Mouse (Mus musculus) embryonic facial prominence, embryonic 11.5 days (tissue): ENCODE data around the gene Hist1h4h. TPM values are rescaled to one million over a fixed set of nuclear protein-coding genes. Genes with fewer than 3 reads are reported as not detected.
"Not testable (repeated sequence)": the region's sequence is repeated elsewhere in the genome, so short reads cannot be mapped to it uniquely, and the experiment has no call there.

Experiments
- ATAC-seq: fragments of 200-750 bp; cut with Nextera tagmentation; replicated peaks from 2 replicates; pipeline ENCODE4 v1.8.0; 2017; ENCODE audit warnings: low read depth; ENCODE audit not compliant: insufficient number of reproducible peaks, low FRiP score, low TSS enrichment
- DNase-seq: peaks from one replicate; pipeline ENCODE4 v3.0.0-alpha.2; 2015; ENCODE audit warnings: low spot score
- H3K27ac ChIP-seq: fragments of 300-500 bp; sonication (generic); replicated peaks from 2 replicates; pipeline ENCODE4 v1.5.1; 2014; ENCODE audit warnings: mild to moderate bottlenecking, low read depth, low read length, control low read depth
- H3K27me3 ChIP-seq: fragments of 300-500 bp; sonication (generic); 2 replicates; pipeline ENCODE4 v1.6.1; 2014; ENCODE audit warnings: mild to moderate bottlenecking, low read length, moderate library complexity, mixed read lengths; ENCODE audit not compliant: control insufficient read depth, insufficient read depth
- H3K36me3 ChIP-seq: fragments of 300-500 bp; sonication (generic); replicated peaks from 2 replicates; pipeline ENCODE4 v1.6.1; 2014; ENCODE audit warnings: low read depth, mild to moderate bottlenecking, low read length, moderate library complexity, mixed read lengths; ENCODE audit not compliant: control insufficient read depth, insufficient read depth
- H3K4me1 ChIP-seq: fragments of 300-500 bp; sonication (generic); 2 replicates; pipeline ENCODE4 v1.6.1; 2014; ENCODE audit warnings: low read length, mixed read lengths; ENCODE audit not compliant: control insufficient read depth, insufficient read depth
- H3K4me2 ChIP-seq: fragments of 300-500 bp; sonication (generic); 2 replicates; pipeline ENCODE4 v1.6.1; 2014; ENCODE audit warnings: low read depth, mild to moderate bottlenecking, control low read depth, low read length, moderate library complexity
- H3K4me3 ChIP-seq: fragments of 300-500 bp; sonication (generic); 2 replicates; pipeline ENCODE4 v1.5.1; 2014; ENCODE audit warnings: low read depth, low read length, control low read depth
- H3K9ac ChIP-seq: fragments of 300-500 bp; sonication (generic); replicated peaks from 2 replicates; pipeline ENCODE4 v1.6.1; 2014; ENCODE audit warnings: mild to moderate bottlenecking, control low read depth, low read length
- H3K9me3 ChIP-seq: fragments of 300-500 bp; sonication (generic); replicated peaks from 2 replicates; pipeline ENCODE4 v1.6.1; 2016; ENCODE audit warnings: mild to moderate bottlenecking, low read length, inconsistent platforms, mixed read lengths; ENCODE audit not compliant: control insufficient read depth
- WGBS: fragments of 180-500 bp; shearing (Covaris S2); extraction: QIAGEN DNeasy Blood & Tissue Kit; methylation state at CpG from one replicate; pipeline ENCODE4 v1.1.7; 2014; 5-methylcytosine and 5-hydroxymethylcytosine counted together
- polyA plus RNA-seq: library from polyadenylated mRNA; unstranded; fragments of >200 nt; fragmentation: Nextera tagmentation; extraction: Ambion mirVana; gene quantifications from 2 replicates; pipeline ENCODE4 v1.2.1, GENCODE M21; 2014

The Hist1h4h gene
- polyA plus RNA-seq, 1 experiment from 2014 or later, result 3.5 TPM

DNA sequence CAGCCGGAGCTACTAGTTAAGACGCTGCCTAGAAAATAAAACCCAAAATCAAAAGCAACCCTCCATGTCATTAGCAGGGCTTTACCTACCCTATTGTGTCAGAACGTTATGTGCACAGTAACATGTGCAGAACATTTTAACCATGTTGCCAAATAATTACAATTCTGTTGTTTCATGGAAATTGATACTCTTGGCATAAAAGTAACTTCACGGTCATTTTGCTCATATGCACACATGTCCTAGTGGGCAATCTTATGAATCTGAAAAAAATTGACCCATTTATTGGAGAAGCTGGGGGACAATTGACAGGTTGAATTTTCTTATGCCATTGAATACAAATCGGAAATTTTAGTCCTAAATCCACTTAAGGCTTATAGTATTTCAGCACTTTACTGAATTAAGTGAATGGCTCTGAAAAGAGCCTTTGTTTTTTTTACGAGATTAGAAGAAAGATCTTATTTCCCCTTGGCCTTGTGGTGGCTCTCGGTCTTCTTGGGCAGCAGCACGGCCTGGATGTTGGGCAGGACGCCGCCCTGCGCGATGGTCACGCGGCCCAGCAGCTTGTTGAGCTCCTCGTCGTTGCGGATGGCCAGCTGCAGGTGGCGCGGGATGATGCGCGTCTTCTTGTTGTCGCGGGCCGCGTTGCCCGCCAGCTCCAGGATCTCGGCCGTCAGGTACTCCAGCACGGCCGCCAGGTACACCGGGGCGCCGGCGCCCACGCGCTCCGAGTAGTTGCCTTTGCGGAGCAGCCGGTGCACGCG, 39.6 kb downstream of the Hist1h4h start:
- Histone ChIP-seq H3K27ac (peak overlapping the region; percentile 93), H3K9ac (peak overlapping the region; percentile 51), H3K4me2 (peak overlapping the region; percentile 39), H3K4me3 (peak overlapping the region; percentile 32)
- H3K27me3 ChIP-seq, ATAC-seq, H3K9me3 ChIP-seq, H3K4me1 ChIP-seq, H3K36me3 ChIP-seq: not testable (repeated sequence)
- peak; percentile 69 for DNase-seq
- WGBS, result 1% methylated on average over 19 of the region's 41 CpGs

GRCm38 (mm10) chr13:23571022-23571503, 40.2 kb downstream of the Hist1h4h start, which contains the start of the genes Hist1h2ae and Hist1h2bg:
TSS of gene Hist1h2ae (minus strand) at chr13:23571220.
TSS of gene Hist1h2bg (plus strand) at chr13:23571396.
- Histone ChIP-seq H3K27me3 (no peaks in the 10 kb centered on the region), H3K9me3 (no peaks in the 10 kb centered on the region), H3K4me2 (peak within 1 kb of the TSS; percentile 71), H3K9ac (peak within 1 kb of the TSS; percentile 77), H3K27ac (peak within 1 kb of the TSS; percentile 95), H3K4me1 (no peaks in the 10 kb centered on the region), H3K36me3 (no peaks in the 10 kb centered on the region), H3K4me3 (peak within 1 kb of the TSS; percentile 46)
- DNase-seq (peak; percentile 92), ATAC-seq (peak; percentile 86)
- WGBS, result under 1% methylated on average over 18 of the region's 18 CpGs

DNA sequence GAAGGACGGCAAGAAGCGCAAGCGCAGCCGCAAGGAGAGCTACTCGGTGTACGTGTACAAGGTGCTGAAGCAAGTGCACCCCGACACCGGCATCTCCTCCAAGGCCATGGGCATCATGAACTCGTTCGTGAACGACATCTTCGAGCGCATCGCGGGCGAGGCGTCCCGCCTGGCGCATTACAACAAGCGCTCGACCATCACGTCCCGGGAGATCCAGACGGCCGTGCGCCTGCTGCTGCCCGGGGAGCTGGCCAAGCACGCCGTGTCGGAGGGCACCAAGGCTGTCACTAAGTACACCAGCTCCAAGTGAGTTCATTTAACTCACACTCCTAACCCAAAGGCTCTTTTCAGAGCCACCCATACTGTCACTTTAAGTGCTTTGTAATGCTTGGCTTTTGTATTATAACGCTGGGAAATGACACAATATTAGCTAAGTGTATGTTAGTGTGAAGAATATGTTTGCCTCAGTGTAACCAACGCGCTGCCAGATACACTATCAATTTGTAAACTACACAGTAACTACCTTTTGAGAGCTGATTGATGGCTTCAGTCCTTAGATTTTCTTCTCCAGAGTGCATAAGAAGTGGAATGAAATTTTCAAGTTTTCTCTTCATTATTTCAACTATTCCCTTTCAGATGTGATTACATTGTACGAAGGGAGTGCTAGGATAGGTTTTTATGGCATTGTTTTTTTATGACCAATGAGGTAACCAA, 40.8 kb downstream of the Hist1h4h start:
- not testable (repeated sequence) for ATAC-seq, H3K9me3 ChIP-seq, H3K27me3 ChIP-seq, H3K36me3 ChIP-seq, H3K4me1 ChIP-seq
- Histone ChIP-seq H3K4me3 (peak overlapping the region; percentile 46), H3K9ac (peak overlapping the region; percentile 77), H3K27ac (peak overlapping the region; percentile 95), H3K4me2 (peak overlapping the region; percentile 71)
- peak; percentile 63 for DNase-seq
- WGBS, result 1% methylated on average over 11 of the region's 34 CpGs

- peak overlapping the region; percentile 71 for H3K4me2 ChIP-seq
- H3K9ac ChIP-seq, result peak overlapping the region; percentile 77
- ATAC-seq (no peak), DNase-seq (peak; percentile 68)
- H3K27me3 ChIP-seq, result no peaks in the 10 kb centered on the region
- 41% methylated on average over 2 of the region's 2 CpGs for WGBS
- H3K9me3 ChIP-seq, result no peaks in the 10 kb centered on the region
- H3K27ac ChIP-seq, result peak overlapping the region; percentile 95
- H3K4me3 ChIP-seq, result peak overlapping the region; percentile 46
- no peaks in the 10 kb centered on the region for H3K4me1 ChIP-seq
- H3K36me3 ChIP-seq, result no peaks in the 10 kb centered on the region
Measured at GRCm38 (mm10) chr13:23572218-23573033, 41.6 kb downstream of the Hist1h4h start.

GRCm38 (mm10) chr13:23573034-23573897, 42.4 kb downstream of the Hist1h4h start:
- Histone ChIP-seq H3K27ac (peak overlapping the region; percentile 95), H3K4me2 (peak overlapping the region; percentile 71), H3K9ac (peak overlapping the region; percentile 68), H3K4me3 (peak overlapping the region; percentile 46)
- H3K9me3 ChIP-seq, H3K36me3 ChIP-seq, ATAC-seq, H3K4me1 ChIP-seq, H3K27me3 ChIP-seq, DNase-seq: not testable (repeated sequence)
- WGBS, result 11% methylated on average over 17 of the region's 20 CpGs

DNA sequence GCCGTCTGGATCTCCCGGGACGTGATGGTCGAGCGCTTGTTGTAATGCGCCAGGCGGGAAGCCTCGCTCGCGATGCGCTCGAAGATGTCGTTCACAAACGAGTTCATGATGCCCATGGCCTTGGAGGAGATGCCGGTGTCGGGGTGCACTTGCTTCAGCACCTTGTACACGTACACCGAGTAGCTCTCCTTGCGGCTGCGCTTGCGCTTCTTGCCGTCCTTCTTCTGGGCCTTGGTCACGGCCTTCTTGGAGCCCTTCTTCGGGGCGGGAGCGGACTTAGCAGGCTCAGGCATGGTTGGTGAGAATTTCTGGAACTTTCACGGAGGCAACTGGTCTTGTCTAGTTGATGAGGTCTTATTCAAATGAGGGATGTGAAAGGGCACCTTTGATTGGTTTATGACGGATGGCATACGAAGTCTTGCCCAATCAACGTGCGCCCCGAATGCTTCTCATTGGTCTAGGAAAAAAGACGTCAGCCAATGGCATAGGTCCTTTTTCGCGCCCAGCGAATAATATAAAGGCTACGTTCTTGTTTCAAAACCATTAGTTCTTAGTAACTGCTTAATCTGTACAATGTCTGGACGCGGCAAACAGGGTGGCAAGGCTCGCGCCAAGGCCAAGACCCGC, 43.2 kb downstream of the Hist1h4h start, which contains the start of the genes Hist1h2bf and Hist1h2ad:
TSS of gene Hist1h2bf (minus strand) at position 299 of the 627 bp plus-strand sequence.
TSS of gene Hist1h2ad (plus strand) at position 484 of the 627 bp plus-strand sequence.
- DNase-seq (peak; percentile 98), ATAC-seq (peak; percentile 92)
- peak within 1 kb of the TSS; percentile 46 for H3K4me3 ChIP-seq
- peak within 1 kb of the TSS; percentile 95 for H3K27ac ChIP-seq
- 0% methylated on average over 19 of the region's 42 CpGs for WGBS
- H3K36me3 ChIP-seq, H3K9me3 ChIP-seq, H3K4me1 ChIP-seq, H3K27me3 ChIP-seq: not testable (repeated sequence)
- peak within 1 kb of the TSS; percentile 71 for H3K4me2 ChIP-seq
- peak within 1 kb of the TSS; percentile 68 for H3K9ac ChIP-seq
